Mouse (Mus musculus) G1E (cell line): Measurements from ENCODE around the gene Aldh3b2. TPM values are rescaled to one million over a fixed set of nuclear protein-coding genes. Genes with fewer than 3 reads are reported as not detected.

Source experiments
- ATAC-seq: 2 replicates; pipeline ENCODE4 v1.8.0; 2016; ENCODE audit warnings: mild to moderate bottlenecking; ENCODE audit not compliant: insufficient number of reproducible peaks, poor library complexity, low FRiP score, severe bottlenecking; ENCODE audit errors: extremely low read depth
- DNase-seq: peaks from one replicate; pipeline ENCODE4 v3.0.0; 2012; ENCODE audit warnings: low spot score
- H3K27me3 ChIP-seq: 2 replicates; pipeline ENCODE4 v1.6.1; 2012; ENCODE audit warnings: mild to moderate bottlenecking, low read length, inconsistent platforms; ENCODE audit not compliant: insufficient read depth
- H3K36me3 ChIP-seq: replicated peaks from 2 replicates; pipeline ENCODE3; 2012; ENCODE audit warnings: mild to moderate bottlenecking, inconsistent platforms
- H3K4me1 ChIP-seq: 2 replicates; pipeline ENCODE4 v1.6.1; 2012; ENCODE audit warnings: low read depth, low read length, inconsistent platforms, mixed read lengths; ENCODE audit not compliant: insufficient read depth
- H3K4me3 ChIP-seq: 2 replicates; pipeline ENCODE4 v1.5.1; 2012; ENCODE audit warnings: low read depth, mild to moderate bottlenecking, inconsistent platforms, low read length, moderate library complexity, mixed read lengths
- H3K9me3 ChIP-seq: replicated peaks from 2 replicates; pipeline ENCODE4 v1.6.1; 2012; ENCODE audit warnings: inconsistent platforms
- CTCF ChIP-seq: IDR thresholded peaks from 2 replicates; pipeline ENCODE4 v1.5.1; 2012; ENCODE audit warnings: low read depth, low read length, inconsistent platforms, mixed read lengths
- GATA1 ChIP-seq: IDR thresholded peaks from 2 replicates; pipeline ENCODE4 v1.6.1; 2012; ENCODE audit warnings: borderline replicate concordance, low read length, inconsistent platforms, mixed read lengths
- GATA2 ChIP-seq: IDR thresholded peaks from 2 replicates; pipeline ENCODE4 v1.6.1; 2012; ENCODE audit warnings: low read depth, low read length, inconsistent platforms, borderline replicate concordance
- POLR2AphosphoS5 ChIP-seq: IDR thresholded peaks from 2 replicates; pipeline ENCODE4 v1.6.1; 2012; ENCODE audit warnings: low read depth, low read length, inconsistent platforms; ENCODE audit not compliant: insufficient replicate concordance
- TAL1 ChIP-seq: conservative IDR thresholded peaks from 2 replicates; pipeline ENCODE4 v1.6.1; 2012; ENCODE audit warnings: low read depth, low read length, inconsistent platforms, mixed read lengths
- polyA plus RNA-seq: library from polyadenylated mRNA; stranded (reverse); fragments of >175 nt; gene quantifications from 2 replicates; pipeline ENCODE4 v1.2.3, GENCODE M21; 2012
- total RNA-seq, 2 experiments: library from RNA; stranded (forward) in 1 of 2; stranded (reverse) in 1 of 2; fragments of 200-1000 nt in 1 of 2; fragments of >200 nt in 1 of 2; fragmentation: Nextera tagmentation in 1 of 2; gene quantifications; 2 replicates each; pipeline ENCODE4 v1.2.3; 2014 to 2017

Aldh3b2 gene
- total and polyA plus RNA-seq, 3 experiments = 0.11 TPM; not detected in 2

GRCm38 (mm10) chr19:3995505-3995904, 23.4 kb downstream of the Aldh3b2 start:
- no peak overlapping the region for H3K4me3 ChIP-seq
- no peaks in the 10 kb centered on the region for H3K9me3 ChIP-seq
- ATAC-seq (no peak), DNase-seq (no peak)
- H3K36me3 ChIP-seq = no peaks in the 10 kb centered on the region
- TF ChIP-seq CTCF (no peak), TAL1 (no peak), GATA2 (no peak)
- peaks cover 71% of the 10 kb centered on the region for H3K27me3 ChIP-seq
- H3K4me1 ChIP-seq = peaks cover 12% of the 10 kb centered on the region

DNA sequence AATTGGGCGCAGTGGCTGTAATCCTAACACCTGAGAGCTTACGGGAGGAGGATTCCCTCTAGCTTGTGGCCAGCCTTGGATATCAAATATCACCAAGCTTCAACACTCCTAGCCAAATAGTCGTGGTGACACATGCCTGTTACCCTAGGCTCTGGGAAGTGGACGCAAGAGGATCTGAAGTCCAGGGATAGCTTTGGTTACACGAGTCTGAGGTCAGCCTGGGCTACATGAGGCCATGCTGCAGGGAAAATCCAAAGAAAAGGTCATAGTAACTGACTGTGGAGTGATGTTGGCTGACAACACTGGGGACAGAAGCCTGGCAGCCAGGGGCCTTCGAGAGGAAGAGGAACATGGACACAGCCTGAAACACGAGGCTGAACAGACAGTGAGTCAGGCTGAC, 24.0 kb downstream of the Aldh3b2 start:
- no peak for ATAC-seq
- Histone ChIP-seq H3K27me3 (peaks cover 65% of the 10 kb centered on the region), H3K4me3 (no peak overlapping the region), H3K4me1 (peaks cover 16% of the 10 kb centered on the region), H3K36me3 (no peaks in the 10 kb centered on the region), H3K9me3 (no peaks in the 10 kb centered on the region)
- TF ChIP-seq POLR2AphosphoS5 = no peak
- no peak for TF ChIP-seq TAL1
- TF ChIP-seq CTCF = no peak
- TF ChIP-seq GATA2 = no peak
- DNase-seq = no peak

DNA sequence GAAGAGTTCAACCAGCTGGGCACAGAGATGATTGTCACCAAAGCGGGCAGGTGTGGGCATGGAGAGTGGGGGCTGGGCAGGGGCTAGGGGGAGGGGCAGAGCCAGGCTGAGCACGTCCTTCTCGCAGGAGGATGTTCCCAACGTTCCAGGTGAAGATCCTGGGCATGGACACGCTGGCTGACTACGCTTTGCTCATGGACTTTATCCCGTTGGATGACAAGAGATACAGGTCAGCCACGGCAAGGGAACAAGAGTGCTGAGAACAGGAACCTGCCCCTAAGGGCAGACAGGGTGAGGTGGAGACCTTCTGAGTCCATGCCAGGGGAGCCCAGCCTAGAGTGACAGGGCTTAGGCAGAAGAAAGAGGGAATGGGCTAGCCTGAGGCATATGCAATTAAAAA, 24.6 kb downstream of the Aldh3b2 start:
- ATAC-seq (no peak), DNase-seq (no peak)
- Histone ChIP-seq H3K4me3 (no peak overlapping the region), H3K27me3 (peaks cover 62% of the 10 kb centered on the region), H3K9me3 (no peaks in the 10 kb centered on the region), H3K36me3 (peaks cover 4% of the 10 kb centered on the region), H3K4me1 (peaks cover 23% of the 10 kb centered on the region)
- TF ChIP-seq GATA2 (no peak), GATA1 (no peak), POLR2AphosphoS5 (no peak), CTCF (no peak), TAL1 (no peak)

GRCm38 (mm10) chr19:3997231-3997630, 25.1 kb downstream of the Aldh3b2 start:
- no peak for TF ChIP-seq TAL1
- no peak for TF ChIP-seq GATA2
- no peak for TF ChIP-seq CTCF
- TF ChIP-seq GATA1 = no peak
- TF ChIP-seq POLR2AphosphoS5 = no peak
- Histone ChIP-seq H3K36me3 (peaks cover 9% of the 10 kb centered on the region), H3K9me3 (no peaks in the 10 kb centered on the region), H3K4me1 (peaks cover 28% of the 10 kb centered on the region), H3K27me3 (peaks cover 57% of the 10 kb centered on the region), H3K4me3 (no peak overlapping the region)
- no peak for ATAC-seq
- DNase-seq = no peak

DNA sequence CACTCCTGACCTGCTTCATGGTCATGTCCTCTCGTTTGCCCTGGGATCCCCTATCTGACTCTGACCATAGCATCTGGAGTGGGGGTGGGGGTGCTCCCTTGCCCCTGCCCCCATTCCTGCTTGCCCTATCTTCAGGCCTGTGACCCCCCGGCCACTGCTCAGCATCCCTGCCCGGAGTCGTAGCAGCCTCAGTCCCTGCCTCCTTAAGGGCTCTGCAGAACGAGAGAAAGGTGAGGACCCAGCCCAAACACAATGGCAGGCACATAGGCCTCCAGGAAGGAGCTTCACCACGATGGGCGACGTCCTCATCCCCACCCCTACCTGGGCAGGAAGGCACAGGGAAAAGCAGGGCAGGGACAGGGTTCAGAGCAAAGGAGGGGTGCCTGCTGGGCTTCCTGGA, 26.2 kb downstream of the Aldh3b2 start:
- H3K27me3 ChIP-seq = peaks cover 47% of the 10 kb centered on the region
- H3K9me3 ChIP-seq = no peaks in the 10 kb centered on the region
- no peak for ATAC-seq
- H3K4me1 ChIP-seq = peaks cover 32% of the 10 kb centered on the region
- H3K36me3 ChIP-seq = peaks cover 19% of the 10 kb centered on the region
- TF ChIP-seq POLR2AphosphoS5 (no peak), CTCF (no peak)
- H3K4me3 ChIP-seq = no peak overlapping the region
- DNase-seq = no peak

- peaks cover 28% of the 10 kb centered on the region for H3K36me3 ChIP-seq
Measured at GRCm38 (mm10) chr19:3999121-3999730, 27.1 kb downstream of the Aldh3b2 start.

More at GRCm38 (mm10) chr19:3999121-3999730, 27.1 kb downstream of the Aldh3b2 start:
- TF ChIP-seq POLR2AphosphoS5 = no peak
- no peak for TF ChIP-seq TAL1
- TF ChIP-seq CTCF = no peak
- no peak for TF ChIP-seq GATA2
- DNase-seq = no peak
- Histone ChIP-seq H3K9me3 (no peaks in the 10 kb centered on the region), H3K4me1 (peaks cover 32% of the 10 kb centered on the region), H3K27me3 (peaks cover 45% of the 10 kb centered on the region), H3K4me3 (no peak overlapping the region; the same call in 1 of the 2 replicates)
- no peak for ATAC-seq
